Mouse (Mus musculus) limb, embryonic 15.5 days (tissue): ENCODE data around the gene Tbce. TPM values are rescaled to one million over a fixed set of nuclear protein-coding genes. Genes with fewer than 3 reads are reported as not detected.
A peak's percentile ranks its signal among the peaks of the same experiment; 100 is the strongest.
"Not testable (repeated sequence)": the region's sequence is repeated elsewhere in the genome, so short reads cannot be mapped to it uniquely, and the experiment has no call there.

Source experiments
- ATAC-seq: fragments of 200-750 bp; cut with Nextera tagmentation; 2 replicates; pipeline ENCODE4 v1.8.0; 2017; ENCODE audit warnings: low read depth, moderate TSS enrichment; ENCODE audit not compliant: insufficient number of reproducible peaks, low FRiP score, low TSS enrichment
- H3K27ac ChIP-seq: fragments of 300-500 bp; sonication (generic); 2 replicates; pipeline ENCODE4 v1.5.1; 2015; ENCODE audit warnings: moderate library complexity, mild to moderate bottlenecking, inconsistent platforms
- H3K27me3 ChIP-seq: fragments of 300-500 bp; sonication (generic); 2 replicates; pipeline ENCODE4 v1.6.1; 2015; ENCODE audit warnings: inconsistent platforms
- H3K36me3 ChIP-seq: fragments of 300-500 bp; sonication (generic); 2 replicates; pipeline ENCODE4 v1.6.1; 2015; ENCODE audit warnings: inconsistent platforms
- H3K4me1 ChIP-seq: fragments of 300-500 bp; sonication (generic); 2 replicates; pipeline ENCODE4 v1.6.1; 2015; ENCODE audit warnings: inconsistent platforms
- H3K4me2 ChIP-seq: fragments of 300-500 bp; sonication (generic); 2 replicates; pipeline ENCODE4 v1.6.1; 2015; ENCODE audit warnings: mild to moderate bottlenecking, inconsistent platforms
- H3K4me3 ChIP-seq: fragments of 300-500 bp; sonication (generic); 2 replicates; pipeline ENCODE4 v1.5.1; 2015; ENCODE audit warnings: mild to moderate bottlenecking, inconsistent platforms
- H3K9ac ChIP-seq: fragments of 300-500 bp; sonication (generic); 2 replicates; pipeline ENCODE4 v1.6.1; 2015; ENCODE audit warnings: inconsistent platforms
- H3K9me3 ChIP-seq: fragments of 300-500 bp; sonication (generic); 2 replicates; pipeline ENCODE4 v1.6.1; 2016; ENCODE audit warnings: inconsistent platforms
- WGBS: fragments of 180-500 bp; shearing (Covaris S2); methylation state at CpG from one replicate; pipeline ENCODE4 v1.1.7; 2015; 5-methylcytosine and 5-hydroxymethylcytosine counted together
- polyA plus RNA-seq: library from polyadenylated mRNA; unstranded; fragments of >200 nt; fragmentation: Nextera tagmentation; extraction: Ambion mirVana; gene quantifications from 2 replicates; pipeline ENCODE4 v1.2.1, GENCODE M21; 2015

The Tbce gene
- polyA plus RNA-seq, 1 experiment from 2014 or later: 50.8 TPM

GRCm38 (mm10) chr13:14062209-14063012 lies 23.0 kb upstream of the Tbce start:
- no peaks in the 10 kb centered on the region for H3K27me3 ChIP-seq
- 5% methylated on average over 11 of the region's 11 CpGs for WGBS
- peaks cover 7% of the 10 kb centered on the region for H3K36me3 ChIP-seq
- peak overlapping the region; percentile 96 for H3K27ac ChIP-seq
- H3K9ac ChIP-seq: peak overlapping the region; percentile 80
- peaks cover 10% of the 10 kb centered on the region; the same call in 1 of the 2 replicates for H3K4me1 ChIP-seq
- H3K9me3 ChIP-seq: no peaks in the 10 kb centered on the region
- peak overlapping the region; percentile 98 for H3K4me3 ChIP-seq
- no peak for ATAC-seq
- peak overlapping the region; percentile 62 for H3K4me2 ChIP-seq

DNA sequence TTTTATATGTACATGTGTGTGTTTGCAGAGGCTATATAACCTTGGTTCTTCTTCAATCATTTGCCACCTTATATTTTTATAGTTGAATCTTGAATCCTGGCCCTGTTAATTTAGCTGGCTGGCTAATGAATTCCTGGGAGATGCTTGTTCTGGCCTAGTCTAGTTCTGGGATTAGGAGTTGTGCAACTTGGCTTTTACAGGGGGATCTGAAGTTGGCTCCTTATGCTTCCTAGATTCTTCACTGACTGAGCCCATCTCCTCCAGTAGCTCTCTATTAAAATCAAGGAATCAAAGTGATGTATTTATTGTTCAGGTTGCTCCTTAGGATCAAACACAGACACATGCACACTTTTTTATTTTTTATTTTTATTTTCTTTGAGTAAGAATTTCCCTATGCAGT lies 20.1 kb upstream of the Tbce start:
- Histone ChIP-seq H3K9me3 (no peaks in the 10 kb centered on the region), H3K4me3 (no peak overlapping the region)
- no peak for ATAC-seq

GRCm38 (mm10) chr13:14056801-14057200 lies 17.4 kb upstream of the Tbce start:
- peaks cover 50% of the 10 kb centered on the region for H3K36me3 ChIP-seq
- no peak for ATAC-seq
- WGBS: 85% methylated on average over 3 of the region's 3 CpGs

More for the DNA sequence above, 20.1 kb upstream of the Tbce start:
- Histone ChIP-seq H3K9ac (no peak overlapping the region), H3K4me2 (no peak overlapping the region), H3K36me3 (peaks cover 26% of the 10 kb centered on the region), H3K27ac (no peak overlapping the region), H3K27me3 (no peaks in the 10 kb centered on the region), H3K4me1 (peaks cover 10% of the 10 kb centered on the region; the same call in 1 of the 2 replicates)

GRCm38 (mm10) chr13:14049878-14050277 lies 10.4 kb upstream of the Tbce start:
- H3K4me3 ChIP-seq: no peak overlapping the region
- ATAC-seq: no peak
- WGBS: 84% methylated on average over 1 of the region's 1 CpGs
- peaks cover 68% of the 10 kb centered on the region for H3K36me3 ChIP-seq
- no peak overlapping the region for H3K4me2 ChIP-seq
- H3K9ac ChIP-seq: no peak overlapping the region
- H3K4me1 ChIP-seq: no peaks in the 10 kb centered on the region
- H3K27me3 ChIP-seq: no peaks in the 10 kb centered on the region
- H3K27ac ChIP-seq: no peak overlapping the region
- no peaks in the 10 kb centered on the region for H3K9me3 ChIP-seq

More at GRCm38 (mm10) chr13:14056801-14057200, 17.4 kb upstream of the Tbce start:
- Histone ChIP-seq H3K27me3 (no peaks in the 10 kb centered on the region), H3K9ac (no peak overlapping the region), H3K4me2 (no peak overlapping the region), H3K27ac (no peak overlapping the region), H3K9me3 (no peaks in the 10 kb centered on the region), H3K4me1 (peaks cover 5% of the 10 kb centered on the region; the same call in 1 of the 2 replicates), H3K4me3 (no peak overlapping the region)

- Histone ChIP-seq H3K4me1 (peaks cover 6% of the 10 kb centered on the region), H3K4me2 (no peak overlapping the region), H3K36me3 (peaks cover 25% of the 10 kb centered on the region), H3K4me3 (no peak overlapping the region), H3K9ac (no peak overlapping the region), H3K27me3 (no peaks in the 10 kb centered on the region), H3K27ac (no peak overlapping the region), H3K9me3 (no peaks in the 10 kb centered on the region)
- WGBS: 76% methylated on average over 2 of the region's 2 CpGs
- ATAC-seq: no peak
These were observed 5.1 kb upstream of the Tbce start for GRCm38 (mm10) chr13:14044521-14044920.

GRCm38 (mm10) chr13:14043851-14044250 lies 4.4 kb upstream of the Tbce start:
- Histone ChIP-seq H3K27ac (no peak overlapping the region), H3K36me3 (peaks cover 18% of the 10 kb centered on the region), H3K27me3 (no peaks in the 10 kb centered on the region), H3K4me1 (peaks cover 6% of the 10 kb centered on the region), H3K9me3 (no peaks in the 10 kb centered on the region), H3K4me3 (no peak overlapping the region), H3K4me2 (no peak overlapping the region), H3K9ac (no peak overlapping the region)
- ATAC-seq: no peak

DNA sequence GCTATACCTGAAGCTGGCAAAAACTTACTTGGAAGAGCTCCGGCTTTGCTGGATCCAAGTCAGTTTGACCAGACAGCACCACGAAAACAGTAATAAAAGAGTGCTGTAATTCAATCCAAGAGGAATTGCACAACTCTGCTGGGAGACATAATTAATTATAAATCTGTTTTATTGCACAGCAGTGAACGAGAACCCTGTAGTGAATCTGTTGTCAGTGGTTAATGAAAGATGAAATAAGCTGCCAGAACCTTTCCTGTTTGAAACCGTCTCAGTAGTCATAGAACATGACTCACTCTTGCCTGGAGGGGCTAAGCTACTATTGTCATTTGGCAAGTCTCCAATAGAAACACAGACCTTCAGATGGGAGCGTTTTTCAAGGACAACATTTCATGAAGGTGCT lies 748 bp upstream of the Tbce start:
- Histone ChIP-seq H3K4me3 (peak overlapping the region; percentile 71), H3K4me2 (peak overlapping the region; percentile 83), H3K27me3 (no peaks in the 10 kb centered on the region), H3K36me3 (no peaks in the 10 kb centered on the region), H3K9me3 (no peaks in the 10 kb centered on the region), H3K9ac (peak overlapping the region; percentile 68), H3K4me1 (peaks cover 11% of the 10 kb centered on the region), H3K27ac (peak overlapping the region; percentile 99)
- WGBS: 19% methylated on average over 5 of the region's 5 CpGs
- no peak for ATAC-seq

- H3K4me3 ChIP-seq: peak overlapping the region; percentile 71
- peak; percentile 16; the same call in 1 of the 2 replicates for ATAC-seq
- 4% methylated on average over 8 of the region's 8 CpGs for WGBS
- peak overlapping the region; percentile 68 for H3K9ac ChIP-seq
- no peaks in the 10 kb centered on the region for H3K36me3 ChIP-seq
- H3K9me3 ChIP-seq: no peaks in the 10 kb centered on the region
- peak overlapping the region; percentile 83 for H3K4me2 ChIP-seq
- peaks cover 11% of the 10 kb centered on the region for H3K4me1 ChIP-seq
- peak overlapping the region; percentile 99; the same call in 1 of the 2 replicates for H3K27ac ChIP-seq
- no peaks in the 10 kb centered on the region for H3K27me3 ChIP-seq
These were observed 537 bp downstream of the Tbce start for GRCm38 (mm10) chr13:14038911-14039291.

GRCm38 (mm10) chr13:14035875-14036630 lies 3.4 kb downstream of the Tbce start:
- 86% methylated on average over 11 of the region's 11 CpGs for WGBS
- H3K4me1 ChIP-seq: peaks cover 11% of the 10 kb centered on the region

GRCm38 (mm10) chr13:14035352-14035751 lies 4.1 kb downstream of the Tbce start:
- H3K9ac ChIP-seq, H3K4me1 ChIP-seq, H3K27ac ChIP-seq, ATAC-seq, H3K4me3 ChIP-seq, H3K36me3 ChIP-seq, H3K9me3 ChIP-seq, H3K4me2 ChIP-seq, H3K27me3 ChIP-seq: not testable (repeated sequence)
- 84% methylated on average over 3 of the region's 3 CpGs for WGBS

More at GRCm38 (mm10) chr13:14035875-14036630, 3.4 kb downstream of the Tbce start:
- Histone ChIP-seq H3K27me3 (no peaks in the 10 kb centered on the region), H3K27ac (no peak overlapping the region), H3K9ac (no peak overlapping the region), H3K36me3 (no peaks in the 10 kb centered on the region), H3K9me3 (no peaks in the 10 kb centered on the region), H3K4me3 (no peak overlapping the region), H3K4me2 (no peak overlapping the region)
- no peak for ATAC-seq

GRCm38 (mm10) chr13:14034073-14034348 lies 5.4 kb downstream of the Tbce start:
- Histone ChIP-seq H3K27ac (no peak overlapping the region), H3K36me3 (peaks cover 3% of the 10 kb centered on the region), H3K27me3 (no peaks in the 10 kb centered on the region), H3K4me3 (no peak overlapping the region), H3K4me1 (peaks cover 5% of the 10 kb centered on the region), H3K4me2 (no peak overlapping the region), H3K9me3 (no peaks in the 10 kb centered on the region), H3K9ac (no peak overlapping the region)
- no peak for ATAC-seq

DNA sequence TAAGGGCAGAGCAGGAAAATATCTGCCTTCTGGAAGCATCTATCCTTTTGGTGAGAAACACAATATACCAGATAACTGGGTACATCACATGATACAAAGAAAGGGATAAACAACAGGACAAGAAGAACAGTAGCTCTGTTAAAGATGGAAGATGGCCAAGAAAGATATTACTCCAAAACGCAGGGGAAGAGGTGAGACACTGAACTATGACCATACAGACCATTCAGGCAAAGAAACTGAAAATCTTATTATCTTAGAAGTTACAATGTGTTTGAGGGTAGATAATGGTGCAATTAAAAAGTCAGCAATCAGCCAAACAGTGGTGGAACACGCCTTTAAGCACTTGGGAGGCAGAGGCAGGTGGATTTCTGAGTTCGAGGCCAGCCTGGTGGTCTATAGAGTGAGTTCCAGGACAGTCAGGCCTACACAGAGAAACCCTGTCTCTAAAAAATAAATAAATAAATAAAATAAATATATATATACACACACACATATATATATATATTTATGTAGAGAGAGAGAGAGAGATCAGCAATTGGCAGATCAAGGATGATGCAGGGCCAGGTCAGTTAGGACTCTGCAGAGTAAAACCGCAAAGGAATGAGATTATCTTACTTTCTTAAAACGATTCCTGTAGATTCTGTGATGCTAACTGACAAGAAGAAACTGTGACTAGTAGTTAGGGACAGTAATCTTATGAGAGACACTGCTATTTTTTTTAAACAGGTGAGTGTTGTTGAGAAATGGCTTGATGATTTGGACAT lies 5.9 kb downstream of the Tbce start:
- no peaks in the 10 kb centered on the region for H3K9me3 ChIP-seq
- no peak overlapping the region for H3K4me3 ChIP-seq
- no peak overlapping the region for H3K4me2 ChIP-seq
- WGBS: 90% methylated on average over 5 of the region's 5 CpGs
- H3K9ac ChIP-seq: no peak overlapping the region
- no peak overlapping the region for H3K27ac ChIP-seq
- H3K4me1 ChIP-seq: peaks cover 2% of the 10 kb centered on the region
- H3K27me3 ChIP-seq: no peaks in the 10 kb centered on the region
- H3K36me3 ChIP-seq: peaks cover 5% of the 10 kb centered on the region
- no peak for ATAC-seq
